Mouse (Mus musculus): ENCODE measurements around the gene H2-Aa.

The H2-Aa gene

DNA sequence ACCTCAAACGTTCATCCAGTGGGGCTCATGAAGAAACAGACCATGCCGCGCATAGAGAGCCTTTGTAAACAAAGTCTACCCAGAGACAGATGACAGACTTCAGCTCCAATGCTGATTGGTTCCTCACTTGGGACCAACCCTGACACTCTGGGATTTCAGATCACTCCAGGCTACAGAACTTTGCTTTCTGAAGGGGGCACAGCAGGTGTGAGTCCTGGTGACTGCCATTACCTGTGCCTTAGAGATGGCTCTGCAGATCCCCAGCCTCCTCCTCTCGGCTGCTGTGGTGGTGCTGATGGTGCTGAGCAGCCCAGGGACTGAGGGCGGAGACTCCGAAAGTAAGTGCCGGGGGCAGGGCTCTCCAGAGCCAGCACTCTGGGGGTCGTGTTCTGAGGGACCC, 24.6 kb downstream of the H2-Aa start:
- DNase-seq (ENCODE audit: low spot score): peak; percentile 27

- peak; percentile 46 for DNase-seq (ENCODE audit: low spot score)
Measured at GRCm38 (mm10) chr17:34261502-34261901, 26.1 kb downstream of the H2-Aa start.

DNA sequence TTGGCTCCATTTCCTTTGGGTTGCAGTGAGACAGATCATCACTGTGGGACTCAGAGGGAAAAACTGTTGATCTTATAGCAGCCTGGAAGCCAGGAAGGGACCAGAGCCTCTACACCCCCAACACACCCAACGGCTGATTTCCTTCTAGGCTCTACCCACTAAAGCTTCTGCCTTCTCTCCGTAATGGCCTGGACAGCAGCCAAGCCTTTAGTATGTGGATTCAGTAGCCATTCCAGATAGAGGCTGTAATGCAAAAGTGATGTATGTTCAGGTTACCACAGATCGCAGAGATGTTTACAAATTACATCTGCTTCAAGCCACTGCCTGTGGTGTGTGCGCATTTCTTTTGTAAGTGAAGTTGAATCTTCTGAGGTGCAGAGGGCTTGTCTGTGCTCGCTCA, 27.1 kb downstream of the H2-Aa start:
- DNase-seq (ENCODE audit: low spot score): no peak

DNA sequence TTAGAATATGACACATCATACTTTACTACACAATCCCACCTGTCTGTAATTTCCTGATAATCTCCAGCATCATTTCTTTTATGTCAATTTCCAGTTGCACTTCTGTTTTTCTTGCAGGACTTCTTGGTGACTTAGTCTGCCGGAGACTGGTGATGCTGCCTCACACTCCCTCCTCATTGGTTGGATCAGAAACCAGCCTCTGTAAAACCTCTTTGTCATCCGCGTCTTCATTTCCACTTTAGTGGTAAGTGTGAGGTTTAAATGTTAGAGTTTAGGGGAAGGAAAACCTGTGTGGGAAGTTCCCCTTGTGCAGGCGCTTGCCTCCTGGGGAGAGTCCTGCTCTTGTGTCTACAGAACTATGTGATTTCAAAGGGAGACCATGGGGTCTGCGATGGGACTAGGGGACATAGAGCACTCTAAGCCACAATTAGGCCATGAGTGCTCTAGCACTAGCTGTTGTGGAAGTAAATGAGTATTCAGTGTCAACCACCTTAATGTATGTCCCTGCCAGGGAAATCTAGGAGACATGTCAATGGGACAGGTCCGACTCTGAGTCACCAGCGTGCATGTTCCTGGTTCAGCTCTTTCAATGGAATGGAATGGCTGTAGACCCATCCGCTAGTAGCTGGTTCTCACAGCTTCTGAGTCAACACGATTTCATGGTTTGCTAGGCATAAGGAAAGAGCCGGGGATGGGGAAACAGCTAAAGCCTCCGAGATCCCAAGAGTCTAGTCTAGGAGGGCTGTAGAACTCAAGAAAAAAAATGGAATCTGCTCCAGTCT, 29.8 kb downstream of the H2-Aa start, which contains the start of gene H2-Ab1:
TSS of gene H2-Ab1 (plus strand) at position 96 of the 782 bp plus-strand sequence.
- peak; percentile 39 for DNase-seq (ENCODE audit: low spot score)

DNA sequence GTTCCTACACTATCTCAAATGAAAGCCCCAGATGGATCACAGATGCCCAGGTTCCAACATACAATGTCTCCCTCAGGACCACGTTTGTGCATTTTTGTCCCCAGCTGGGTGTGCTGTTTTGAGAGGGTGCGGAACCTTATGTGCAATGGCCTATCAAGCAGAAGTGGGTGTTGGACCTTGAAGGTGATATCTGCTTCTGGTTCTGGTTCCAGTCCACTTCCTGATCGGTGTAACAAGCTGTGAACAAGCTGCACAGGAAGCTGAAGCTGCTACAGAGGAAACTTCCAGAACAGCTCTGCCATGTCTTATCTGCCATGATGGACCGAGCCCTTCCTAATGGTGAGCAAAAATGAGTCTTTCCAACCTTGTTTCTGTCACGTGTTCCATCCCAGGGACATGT, 31.1 kb downstream of the H2-Aa start:
- DNase-seq (ENCODE audit: low spot score): no peak

DNA sequence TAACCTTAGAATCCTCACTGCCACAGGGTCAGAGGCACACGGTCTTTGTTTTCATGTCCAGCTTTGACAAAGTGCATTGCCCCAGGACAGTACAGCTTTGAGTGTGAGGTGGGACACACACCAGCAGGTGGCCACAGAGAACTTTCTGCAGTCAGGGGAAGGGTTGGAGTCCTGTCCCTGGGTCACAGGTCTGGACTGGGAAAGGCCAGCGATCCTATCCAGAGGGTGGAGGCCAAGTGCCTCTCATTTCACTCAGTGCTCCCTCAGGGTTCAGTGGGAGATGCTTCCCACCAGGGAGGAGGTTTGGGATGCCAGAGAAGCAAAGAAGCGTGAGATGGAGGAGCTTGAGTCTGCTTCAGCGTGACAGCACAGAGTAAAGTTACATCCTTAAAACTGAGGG, 36.0 kb downstream of the H2-Aa start:
- DNase-seq (ENCODE audit: low spot score): no peak

- DNase-seq (ENCODE audit: low spot score): no peak
Measured at GRCm38 (mm10) chr17:34249878-34250277, 37.7 kb downstream of the H2-Aa start.

GRCm38 (mm10) chr17:34249361-34249760, 38.3 kb downstream of the H2-Aa start:
- no peak for DNase-seq (ENCODE audit: low spot score)

DNA sequence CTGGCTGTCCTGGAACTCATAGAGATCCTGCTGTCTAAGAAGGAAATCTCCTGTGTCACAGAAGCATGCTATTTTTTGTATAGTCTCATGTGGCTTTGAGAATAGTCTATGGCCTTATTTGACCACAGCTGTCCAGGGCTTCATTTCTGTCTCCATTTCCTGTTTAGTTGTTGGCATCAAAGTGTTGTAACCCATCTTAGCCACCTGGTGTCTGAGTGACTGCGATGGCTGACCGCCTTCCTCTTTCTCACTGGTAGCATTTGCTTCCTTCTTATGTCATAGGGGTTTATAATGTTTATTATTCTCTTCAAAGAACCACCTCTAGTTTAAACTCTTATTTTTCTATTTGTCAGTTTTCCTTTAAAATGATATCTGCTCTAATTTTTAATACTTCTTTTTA, 38.9 kb downstream of the H2-Aa start:
- no peak for DNase-seq (ENCODE audit: low spot score)

GRCm38 (mm10) chr17:34247047-34247446, 40.6 kb downstream of the H2-Aa start:
- DNase-seq (ENCODE audit: low spot score): no peak

- DNase-seq (ENCODE audit: low spot score): no peak
Measured at GRCm38 (mm10) chr17:34244656-34245055, 43.0 kb downstream of the H2-Aa start.

GRCm38 (mm10) chr17:34240916-34241315, 46.7 kb downstream of the H2-Aa start:
- DNase-seq (ENCODE audit: low spot score): no peak

DNA sequence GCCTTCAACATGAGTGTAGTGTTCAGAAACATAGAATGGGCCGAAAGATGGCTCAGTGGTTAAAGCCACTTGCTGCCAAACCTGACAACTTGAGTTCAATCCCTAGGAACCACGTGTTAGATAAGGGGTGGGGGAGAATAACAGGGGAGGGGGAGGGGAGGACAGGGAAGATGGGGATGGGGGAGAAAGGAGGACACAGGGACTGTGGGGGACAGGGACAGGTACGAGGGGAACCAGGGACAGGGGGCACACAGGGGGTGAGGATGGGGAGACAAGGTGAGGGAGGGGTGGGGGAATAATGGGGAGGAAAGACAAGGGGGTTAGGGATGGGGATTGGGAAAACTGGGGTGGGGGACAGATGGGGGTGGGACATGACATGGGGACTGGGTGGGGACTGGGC, 47.3 kb downstream of the H2-Aa start:
- no peak for DNase-seq (ENCODE audit: low spot score)

GRCm38 (mm10) chr17:34239601-34240041, 48.0 kb downstream of the H2-Aa start:
- DNase-seq (ENCODE audit: low spot score): no peak

DNA sequence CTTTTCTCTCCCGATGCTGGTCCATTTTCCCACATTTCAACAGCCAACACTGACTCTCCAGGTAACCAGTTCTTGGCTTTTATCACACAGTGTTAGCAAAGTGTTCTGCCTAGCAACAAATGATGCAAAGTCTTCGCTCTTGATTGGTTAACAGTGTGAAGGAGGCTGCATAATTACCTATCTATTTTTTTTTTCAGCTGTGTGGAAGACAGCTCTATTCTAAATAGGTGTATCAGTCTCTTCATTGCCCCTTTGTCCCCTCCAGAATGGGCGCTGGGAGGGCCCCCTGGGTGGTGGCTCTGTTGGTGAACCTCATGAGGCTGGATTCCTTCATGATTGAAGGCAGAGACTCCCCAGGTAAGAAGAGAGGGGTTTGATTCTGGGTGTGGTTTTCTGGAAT, 48.9 kb downstream of the H2-Aa start, which contains the start of gene H2-Ob:
TSS of gene H2-Ob (plus strand) at position 198 of the 400 bp plus-strand sequence.
- no peak for DNase-seq (ENCODE audit: low spot score)

- no peak for DNase-seq (ENCODE audit: low spot score)
Measured at GRCm38 (mm10) chr17:34237741-34238140, 49.9 kb downstream of the H2-Aa start.

DNA sequence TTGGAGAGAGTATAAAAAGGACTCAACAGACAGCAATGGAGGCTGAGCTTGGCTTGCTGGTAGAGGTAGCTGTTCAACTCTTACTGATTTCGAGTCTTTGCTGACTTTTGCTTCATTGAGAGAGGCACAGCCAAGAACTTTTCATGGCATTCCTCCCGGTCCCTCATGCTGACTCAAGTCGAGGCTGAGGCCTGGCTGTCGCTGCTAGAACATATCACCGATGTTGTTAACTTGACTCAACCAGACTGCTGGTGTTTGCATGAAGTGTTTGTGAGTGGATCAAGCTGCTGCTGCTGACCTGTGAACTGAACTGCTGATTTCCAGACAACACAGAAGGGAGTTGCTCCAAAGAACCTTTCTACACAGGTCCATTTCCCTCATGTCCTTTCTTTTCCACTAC, 50.9 kb downstream of the H2-Aa start:
- DNase-seq (ENCODE audit: low spot score): no peak

- peak; percentile 23 for DNase-seq (ENCODE audit: low spot score)
Measured at GRCm38 (mm10) chr17:34234926-34235325, 52.7 kb downstream of the H2-Aa start.
